Mouse (Mus musculus) mouse embryonic stem cell (cell line): ENCODE measurements around the gene Olfr619.

ENCODE experiments used
- in situ Hi-C, 2 experiments: fragments of 300-500 bp; cut with MboI; formaldehyde crosslinking; loops; 1 replicate in 1 of 2; 3 replicates in 1 of 2; pipeline ENCODE4 v1.14.3; 2019 to 2020; ENCODE audit warnings: low sequenced_read_pairs in 2 of 2, low pct_unique_long_range_greater_than_20kb in 1 of 2, mixed read lengths in 1 of 2; ENCODE audit not compliant: unreplicated experiment in 1 of 2

The Olfr619 gene

DNA sequence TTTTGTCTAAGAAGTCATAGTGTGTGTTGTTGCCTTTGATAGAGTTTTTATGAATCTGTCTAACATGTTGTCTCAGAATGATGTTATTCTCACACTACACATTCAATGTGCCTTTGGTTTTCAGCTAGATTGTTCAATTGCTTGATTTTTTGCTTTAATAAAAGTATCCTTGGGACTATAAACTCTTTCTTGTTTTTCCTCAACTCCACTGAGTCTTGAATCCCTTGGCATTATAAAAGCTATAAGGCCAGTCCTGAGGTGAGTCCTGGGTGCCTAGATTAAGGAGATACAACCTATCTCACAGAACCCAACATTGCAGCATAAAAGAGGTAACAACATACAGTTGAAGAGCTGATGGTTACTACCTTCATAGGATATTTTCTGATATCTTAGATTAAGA lies at the start of gene Olfr619:
Gene Olfr619, plus strand, starts transcription at position 301 of the 400 bp plus-strand sequence.
- in situ Hi-C loops: no loop called here

DNA sequence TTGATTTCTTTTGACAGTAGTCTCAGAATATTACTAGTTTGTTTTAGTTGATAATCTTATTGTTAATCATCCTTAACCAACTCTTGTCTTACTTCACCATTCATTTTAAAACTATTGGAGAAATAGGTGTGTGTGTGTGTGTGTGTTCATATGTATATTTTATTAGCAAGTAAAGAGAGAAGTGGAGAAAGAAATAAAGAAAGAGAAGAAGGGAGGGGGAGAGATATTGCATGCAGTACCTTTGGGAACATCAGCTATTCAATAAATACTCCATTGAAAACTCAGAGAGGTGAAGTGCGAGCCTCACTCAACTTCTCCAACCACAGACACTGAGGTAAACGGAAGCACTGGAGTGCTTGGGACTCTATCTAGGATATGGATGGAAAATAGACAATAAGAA lies 44.6 kb upstream of the Olfr619 start, which contains the start of gene Olfr615:
Gene Olfr615, plus strand, starts transcription at position 301 of the 400 bp plus-strand sequence.
- in situ Hi-C loops: no loop called here

DNA sequence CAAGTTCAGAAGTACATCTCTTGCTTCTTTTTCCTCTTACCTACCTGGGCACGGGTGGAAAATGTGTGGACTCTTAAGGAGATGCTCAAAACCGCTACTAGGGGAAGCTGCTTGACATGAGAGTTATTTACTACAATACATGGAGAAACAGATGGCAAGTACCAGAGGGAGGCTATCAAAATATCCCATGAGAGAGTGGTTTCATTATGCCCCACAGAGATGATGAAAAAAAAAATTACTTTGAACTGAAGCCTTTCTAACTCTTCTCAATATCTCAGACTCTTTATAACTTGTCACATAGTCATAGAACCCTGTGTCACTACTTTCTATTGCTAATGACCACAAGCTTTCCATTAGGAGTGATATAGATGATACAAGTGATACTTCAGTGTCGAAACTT lies 31.3 kb upstream of the Olfr619 start, which contains the start of gene Olfr616:
Gene Olfr616, minus strand, starts transcription at position 101 of the 400 bp plus-strand sequence.
- in situ Hi-C loops: no loop called here

DNA sequence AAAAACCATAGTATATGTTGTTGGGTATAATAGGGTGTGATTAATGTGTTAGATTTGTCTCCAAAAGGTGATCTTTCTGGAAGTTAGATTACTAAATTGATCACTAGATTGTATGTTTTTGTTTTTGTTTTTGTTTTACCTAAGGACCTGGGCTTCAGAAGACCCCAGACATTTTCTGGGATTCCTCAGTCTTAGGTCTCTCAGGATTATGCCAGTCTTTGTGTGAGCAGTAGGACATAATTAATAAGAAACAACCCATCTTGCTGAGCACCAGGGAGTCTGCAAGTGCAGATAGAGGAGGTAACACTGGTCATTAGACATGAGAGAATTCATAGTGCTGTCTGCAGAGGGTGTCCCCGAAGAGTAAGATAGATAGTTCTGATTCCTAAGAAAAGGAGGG lies 27.6 kb upstream of the Olfr619 start, which contains the start of gene Olfr617:
Gene Olfr617, plus strand, starts transcription at position 301 of the 400 bp plus-strand sequence.
- in situ Hi-C loops: loop anchor here (5.0 kb wide), 1 partner anchor 105 kb away; no protein-coding TSS in a partner anchor

DNA sequence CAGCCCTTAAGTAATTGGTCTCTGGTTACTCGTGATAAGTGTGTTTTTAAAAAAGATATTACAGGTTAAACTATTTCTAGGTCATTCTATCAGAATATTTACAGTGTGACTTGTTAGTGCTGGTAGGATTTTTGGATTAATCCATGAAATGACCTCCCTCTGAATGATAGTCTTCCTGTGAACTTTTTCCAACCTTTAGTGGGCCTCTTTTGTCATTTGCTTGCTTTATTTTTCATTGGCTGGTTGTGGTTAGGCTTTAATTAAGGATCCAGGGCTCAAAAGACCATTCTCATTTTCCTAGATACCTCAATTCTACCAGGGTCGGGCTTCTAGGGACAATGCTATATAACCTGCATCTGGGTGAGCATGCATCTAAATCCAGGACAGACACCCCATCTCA lies 10.6 kb upstream of the Olfr619 start, which contains the start of gene Olfr618:
Gene Olfr618, plus strand, starts transcription at position 301 of the 400 bp plus-strand sequence.
- in situ Hi-C loops: no loop called here

DNA sequence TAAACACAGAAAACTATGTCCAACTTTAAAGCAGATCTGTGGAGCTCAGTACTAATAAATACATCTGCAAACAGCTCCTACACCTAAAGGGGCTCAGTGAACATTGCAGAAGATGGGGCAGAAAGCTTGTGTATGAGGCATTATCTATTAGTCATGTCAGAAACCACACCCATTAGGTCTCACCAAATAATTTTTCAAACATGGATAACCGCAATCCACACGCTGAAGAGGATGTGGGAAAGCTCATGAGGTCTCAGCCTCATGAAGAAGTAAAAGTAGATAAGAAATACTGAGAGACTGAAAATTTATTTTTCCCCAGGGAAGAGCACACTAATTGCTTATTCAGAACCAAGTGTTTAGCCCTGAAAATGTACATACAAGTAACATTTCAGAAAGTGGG lies 7.0 kb downstream of the Olfr619 start:
- in situ Hi-C loops: no loop called here

DNA sequence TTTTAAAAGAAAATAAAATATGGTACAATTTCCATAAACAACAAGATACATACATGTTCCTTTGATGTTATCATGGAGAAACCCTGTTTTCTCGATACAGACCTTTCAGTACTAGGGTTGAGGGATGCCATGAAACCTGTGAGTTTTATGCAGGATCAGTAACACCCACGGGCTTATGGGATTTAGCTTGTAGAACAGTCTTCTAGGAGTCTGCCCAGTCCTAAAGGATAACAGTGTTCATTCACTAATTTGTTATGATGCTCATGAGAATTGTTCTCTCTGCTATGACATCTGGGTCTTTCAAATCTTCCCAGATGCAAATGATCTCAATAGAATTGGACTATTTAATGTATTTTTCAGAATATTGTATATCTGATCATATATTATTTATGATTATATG lies 12.1 kb downstream of the Olfr619 start, which contains the start of gene Olfr620:
Gene Olfr620, minus strand, starts transcription at position 101 of the 400 bp plus-strand sequence.
- in situ Hi-C loops: no loop called here

DNA sequence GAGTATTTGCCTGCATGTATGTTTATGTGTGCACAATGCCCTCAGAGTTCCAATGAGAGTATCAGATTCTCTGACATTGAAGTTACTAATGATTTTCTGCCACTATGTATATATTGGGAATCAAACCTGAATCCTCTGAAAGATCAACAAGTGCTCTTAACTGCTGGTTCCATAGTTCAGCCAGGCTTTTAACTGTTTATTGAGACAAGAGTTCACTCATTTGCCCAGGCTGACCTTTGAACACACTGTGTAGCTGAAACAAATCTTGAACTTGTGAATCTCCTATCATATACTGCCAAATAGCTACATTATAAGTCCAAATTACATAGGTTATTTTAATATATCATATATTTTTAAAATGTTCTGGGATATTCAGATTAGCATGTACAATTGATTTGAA lies 36.4 kb downstream of the Olfr619 start:
- in situ Hi-C loops: no loop called here

DNA sequence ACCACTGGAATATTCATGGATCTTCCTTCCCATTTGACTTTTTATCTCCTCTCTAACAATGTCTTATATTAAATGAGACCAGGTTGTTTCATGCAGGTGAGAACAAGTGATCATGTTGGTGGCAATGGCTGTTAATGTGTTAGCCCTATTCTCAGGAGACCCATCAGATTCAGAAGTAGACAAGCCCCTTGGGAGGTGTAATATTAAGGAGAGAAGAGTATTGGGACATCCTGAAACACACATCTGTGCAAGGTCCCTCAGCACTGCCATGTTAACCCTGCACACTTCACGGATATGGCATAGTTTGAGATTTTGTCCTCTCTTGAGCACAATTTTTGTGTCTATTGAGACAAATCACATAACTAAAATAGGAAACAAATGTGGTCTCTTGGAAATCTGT lies 42.2 kb downstream of the Olfr619 start, which contains the start of gene Olfr622:
Gene Olfr622, minus strand, starts transcription at position 101 of the 400 bp plus-strand sequence.
- in situ Hi-C loops: no loop called here

DNA sequence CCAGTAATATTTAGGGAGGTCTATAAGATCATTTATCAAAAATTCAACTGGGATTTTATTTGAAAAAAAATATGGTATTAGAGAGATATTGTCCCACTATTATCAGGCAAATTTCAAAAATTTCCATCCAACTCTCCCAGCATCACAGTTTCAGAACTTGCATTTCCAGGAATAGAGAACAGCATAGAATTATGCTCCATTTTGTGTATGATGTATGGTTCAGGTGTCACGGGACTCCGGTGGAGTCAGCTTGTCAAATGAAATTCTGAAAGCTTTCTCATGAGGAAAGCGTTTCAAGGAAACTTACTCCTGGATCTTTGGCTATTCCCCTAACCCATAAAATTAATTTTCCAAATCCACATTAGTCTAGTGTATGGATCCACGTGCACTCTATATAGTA lies 43.7 kb downstream of the Olfr619 start:
- in situ Hi-C loops: no loop called here
